Mouse (Mus musculus) common myeloid progenitor, adult 5-6 weeks (primary cell): ENCODE measurements around the gene Lmna. TPM values are rescaled to one million over a fixed set of nuclear protein-coding genes. Genes with fewer than 3 reads are reported as not detected.

ENCODE experiments used
- total RNA-seq: library from RNA; stranded (forward); fragments of 200-1000, 187-1606 nt; gene quantifications from 2 replicates; pipeline ENCODE4 v1.2.3, GENCODE M21; 2017

Lmna gene
- total RNA-seq, 1 experiment from 2014 or later, result 25.6 TPM

Other genes with a start within 250 kb of the Lmna start
- gene Gm38392, start 222.7 kb downstream of the Lmna start, total RNA-seq, result not detected in 2 replicates
- 2.6 and 2.8 TPM in 2 replicates for gene Tsacc, start 213.0 kb downstream of the Lmna start, total RNA-seq
- 331 and 375 TPM in 2 replicates for gene Cct3, start 212.8 kb downstream of the Lmna start, total RNA-seq
- 8.6 and 19.4 TPM in 2 replicates for gene Glmp, start 184.9 kb downstream of the Lmna start, total RNA-seq
- 6.7 TPM in 1 of 2 replicates, not detected in the other for gene Tmem79, start 173.8 kb downstream of the Lmna start, total RNA-seq
- gene Smg5, start 173.7 kb downstream of the Lmna start, total RNA-seq, result 48.9 and 61.2 TPM in 2 replicates
- not detected in 2 replicates for gene Paqr6, start 145.4 kb downstream of the Lmna start, total RNA-seq
- gene Bglap3, start 137.2 kb downstream of the Lmna start, total RNA-seq, result not detected in 2 replicates
- gene Bglap2, start 131.3 kb downstream of the Lmna start, total RNA-seq, result not detected in 2 replicates
- not detected in 2 replicates for gene Bglap, start 125.5 kb downstream of the Lmna start, total RNA-seq
- 88.3 and 107 TPM in 2 replicates for gene Pmf1, start 99.6 kb downstream of the Lmna start, total RNA-seq
- 16.8 and 17.1 TPM in 2 replicates for gene Slc25a44, start 84.8 kb downstream of the Lmna start, total RNA-seq
- 2.5 and 4.7 TPM in 2 replicates for gene Sema4a, start 48.8 kb downstream of the Lmna start, total RNA-seq
- gene Mex3a, start 22.4 kb upstream of the Lmna start, total RNA-seq, result 7.2 and 9.6 TPM in 2 replicates
- gene Rab25, start 38.3 kb upstream of the Lmna start, total RNA-seq, result not detected in 2 replicates
- gene Lamtor2, start 43.1 kb upstream of the Lmna start, total RNA-seq, result 47.2 and 56.0 TPM in 2 replicates
- gene Ubqln4, start 43.8 kb upstream of the Lmna start, total RNA-seq, result 47.1 and 48.5 TPM in 2 replicates
- gene Ssr2, start 65.9 kb upstream of the Lmna start, total RNA-seq, result 144 and 157 TPM in 2 replicates
- 92.2 and 93.1 TPM in 2 replicates for gene Arhgef2, start 96.0 kb upstream of the Lmna start, total RNA-seq
- gene Rxfp4, start 143.2 kb upstream of the Lmna start, total RNA-seq, result not detected in 2 replicates
- gene Khdc4, start 175.8 kb upstream of the Lmna start, total RNA-seq, result 52.6 and 71.2 TPM in 2 replicates
- gene Rit1, start 206.9 kb upstream of the Lmna start, total RNA-seq, result 15.3 TPM in 2 replicates